Mouse (Mus musculus) neural tube, embryonic 13.5 days (tissue): Measurements from ENCODE around the gene Spin1. TPM values are rescaled to one million over a fixed set of nuclear protein-coding genes. Genes with fewer than 3 reads are reported as not detected.

Experiments used
- ATAC-seq: fragments of 200-750 bp; cut with Nextera tagmentation; 2 replicates; pipeline ENCODE4 v1.8.0; 2017; ENCODE audit warnings: low read depth, mild to moderate bottlenecking, moderate TSS enrichment, moderate library complexity
- H3K27ac ChIP-seq: fragments of 300-500 bp; sonication (generic); replicated peaks from 2 replicates; pipeline ENCODE4 v1.5.1; 2015; ENCODE audit warnings: moderate library complexity, mild to moderate bottlenecking, inconsistent platforms
- H3K27me3 ChIP-seq: fragments of 300-500 bp; sonication (generic); 2 replicates; pipeline ENCODE4 v1.6.1; 2015; ENCODE audit warnings: mild to moderate bottlenecking, inconsistent platforms
- H3K36me3 ChIP-seq: fragments of 300-500 bp; sonication (generic); 2 replicates; pipeline ENCODE4 v1.6.1; 2015; ENCODE audit warnings: mild to moderate bottlenecking, inconsistent platforms
- H3K4me1 ChIP-seq: fragments of 300-500 bp; sonication (generic); replicated peaks from 2 replicates; pipeline ENCODE4 v1.6.1; 2015; ENCODE audit warnings: inconsistent platforms
- H3K4me2 ChIP-seq: fragments of 300-500 bp; sonication (generic); 2 replicates; pipeline ENCODE4 v1.6.1; 2015; ENCODE audit warnings: inconsistent platforms, mild to moderate bottlenecking, moderate library complexity
- H3K4me3 ChIP-seq: fragments of 300-500 bp; sonication (generic); 2 replicates; pipeline ENCODE4 v1.5.1; 2015; ENCODE audit warnings: mild to moderate bottlenecking, inconsistent platforms
- H3K9ac ChIP-seq: fragments of 300-500 bp; sonication (generic); 2 replicates; pipeline ENCODE4 v1.6.1; 2015; ENCODE audit warnings: moderate library complexity, mild to moderate bottlenecking, inconsistent platforms
- H3K9me3 ChIP-seq: fragments of 300-500 bp; sonication (generic); 2 replicates; pipeline ENCODE4 v1.6.1; 2016; ENCODE audit warnings: inconsistent platforms
- WGBS: fragments of 180-500 bp; shearing (Covaris S2); methylation state at CpG from one replicate; pipeline ENCODE4 v1.1.7; 2015; 5-methylcytosine and 5-hydroxymethylcytosine counted together
- polyA plus RNA-seq: library from polyadenylated mRNA; unstranded; fragments of >200 nt; fragmentation: Nextera tagmentation; extraction: Ambion mirVana; gene quantifications from 2 replicates; pipeline ENCODE4 v1.2.1, GENCODE M21; 2015

Spin1 gene
- polyA plus RNA-seq, 1 experiment from 2014 or later = 121 TPM

DNA sequence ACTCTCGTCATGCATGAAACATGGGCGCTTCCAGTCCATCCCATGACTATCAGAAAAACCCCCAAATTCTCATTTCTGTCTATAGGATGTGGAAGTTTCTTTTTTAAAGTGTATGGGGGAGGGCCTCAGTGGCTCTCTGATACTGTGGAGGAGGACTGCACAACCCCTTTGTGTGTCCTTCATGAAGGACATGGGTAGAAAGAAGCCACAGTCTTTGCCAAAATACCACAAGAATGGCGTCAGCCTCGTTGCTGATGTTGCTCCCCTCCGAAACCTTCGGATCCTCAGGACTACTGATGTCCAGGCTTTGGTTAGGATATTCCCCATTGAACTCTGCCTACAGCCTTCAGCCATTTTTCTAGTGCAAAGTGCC lies 55.3 kb downstream of the Spin1 start:
- H3K27me3 ChIP-seq = no peaks in the 10 kb centered on the region
- no peak overlapping the region for H3K4me2 ChIP-seq
- H3K36me3 ChIP-seq = peaks cover 48% of the 10 kb centered on the region
- H3K9me3 ChIP-seq = no peaks in the 10 kb centered on the region
- H3K4me3 ChIP-seq = no peak overlapping the region
- no peaks in the 10 kb centered on the region for H3K4me1 ChIP-seq
- no peak for ATAC-seq
- WGBS = 95% methylated on average over 6 of the region's 6 CpGs
- no peak overlapping the region for H3K27ac ChIP-seq
- no peak overlapping the region for H3K9ac ChIP-seq

GRCm38 (mm10) chr13:51157291-51157690 lies 56.6 kb downstream of the Spin1 start:
- no peaks in the 10 kb centered on the region for H3K9me3 ChIP-seq
- H3K4me2 ChIP-seq = no peak overlapping the region
- ATAC-seq = no peak
- H3K27me3 ChIP-seq = no peaks in the 10 kb centered on the region
- H3K4me3 ChIP-seq = no peak overlapping the region
- H3K36me3 ChIP-seq = peaks cover 48% of the 10 kb centered on the region
- H3K4me1 ChIP-seq = no peaks in the 10 kb centered on the region
- H3K27ac ChIP-seq = no peak overlapping the region
- 83% methylated on average over 3 of the region's 3 CpGs for WGBS
- no peak overlapping the region for H3K9ac ChIP-seq

- Histone ChIP-seq H3K9me3 (no peaks in the 10 kb centered on the region), H3K27me3 (no peaks in the 10 kb centered on the region), H3K9ac (no peak overlapping the region), H3K4me1 (no peaks in the 10 kb centered on the region), H3K27ac (no peak overlapping the region), H3K4me3 (no peak overlapping the region), H3K36me3 (peaks cover 10% of the 10 kb centered on the region), H3K4me2 (no peak overlapping the region)
- WGBS = 91% methylated on average over 2 of the region's 2 CpGs
- no peak for ATAC-seq
These were observed 61.0 kb downstream of the Spin1 start for GRCm38 (mm10) chr13:51161672-51162071.

GRCm38 (mm10) chr13:51162246-51162645 lies 61.6 kb downstream of the Spin1 start:
- no peak overlapping the region for H3K27ac ChIP-seq
- ATAC-seq = no peak
- H3K4me2 ChIP-seq = no peak overlapping the region
- 84% methylated on average over 6 of the region's 6 CpGs for WGBS
- H3K36me3 ChIP-seq = peaks cover 9% of the 10 kb centered on the region
- H3K4me3 ChIP-seq = no peak overlapping the region
- no peak overlapping the region for H3K9ac ChIP-seq
- no peaks in the 10 kb centered on the region for H3K9me3 ChIP-seq
- H3K4me1 ChIP-seq = no peaks in the 10 kb centered on the region
- no peaks in the 10 kb centered on the region for H3K27me3 ChIP-seq

- H3K4me2 ChIP-seq = no peak overlapping the region
- H3K4me3 ChIP-seq = no peak overlapping the region
- peaks cover 16% of the 10 kb centered on the region for H3K4me1 ChIP-seq
- H3K9ac ChIP-seq = no peak overlapping the region
- H3K27me3 ChIP-seq = peaks cover 23% of the 10 kb centered on the region
- no peaks in the 10 kb centered on the region for H3K36me3 ChIP-seq
- no peak for ATAC-seq
- H3K9me3 ChIP-seq = no peaks in the 10 kb centered on the region
- H3K27ac ChIP-seq = no peak overlapping the region
- WGBS = 72% methylated on average over 11 of the region's 11 CpGs
These were observed 66.0 kb downstream of the Spin1 start for GRCm38 (mm10) chr13:51166711-51167110.

- ATAC-seq = peak; percentile 5; the same call in 1 of the 2 replicates
- Histone ChIP-seq H3K36me3 (no peaks in the 10 kb centered on the region), H3K4me1 (peaks cover 18% of the 10 kb centered on the region), H3K4me2 (peak overlapping the region; percentile 99), H3K27me3 (peaks cover 40% of the 10 kb centered on the region), H3K9me3 (no peaks in the 10 kb centered on the region), H3K27ac (no peak overlapping the region), H3K4me3 (peak overlapping the region; percentile 46), H3K9ac (0 out of 2 replicates have a peak overlapping the region, but pooled peaks have one; percentile 61)
- WGBS = 34% methylated on average over 11 of the region's 11 CpGs
These were observed 69.5 kb downstream of the Spin1 start for GRCm38 (mm10) chr13:51170215-51170614.

DNA sequence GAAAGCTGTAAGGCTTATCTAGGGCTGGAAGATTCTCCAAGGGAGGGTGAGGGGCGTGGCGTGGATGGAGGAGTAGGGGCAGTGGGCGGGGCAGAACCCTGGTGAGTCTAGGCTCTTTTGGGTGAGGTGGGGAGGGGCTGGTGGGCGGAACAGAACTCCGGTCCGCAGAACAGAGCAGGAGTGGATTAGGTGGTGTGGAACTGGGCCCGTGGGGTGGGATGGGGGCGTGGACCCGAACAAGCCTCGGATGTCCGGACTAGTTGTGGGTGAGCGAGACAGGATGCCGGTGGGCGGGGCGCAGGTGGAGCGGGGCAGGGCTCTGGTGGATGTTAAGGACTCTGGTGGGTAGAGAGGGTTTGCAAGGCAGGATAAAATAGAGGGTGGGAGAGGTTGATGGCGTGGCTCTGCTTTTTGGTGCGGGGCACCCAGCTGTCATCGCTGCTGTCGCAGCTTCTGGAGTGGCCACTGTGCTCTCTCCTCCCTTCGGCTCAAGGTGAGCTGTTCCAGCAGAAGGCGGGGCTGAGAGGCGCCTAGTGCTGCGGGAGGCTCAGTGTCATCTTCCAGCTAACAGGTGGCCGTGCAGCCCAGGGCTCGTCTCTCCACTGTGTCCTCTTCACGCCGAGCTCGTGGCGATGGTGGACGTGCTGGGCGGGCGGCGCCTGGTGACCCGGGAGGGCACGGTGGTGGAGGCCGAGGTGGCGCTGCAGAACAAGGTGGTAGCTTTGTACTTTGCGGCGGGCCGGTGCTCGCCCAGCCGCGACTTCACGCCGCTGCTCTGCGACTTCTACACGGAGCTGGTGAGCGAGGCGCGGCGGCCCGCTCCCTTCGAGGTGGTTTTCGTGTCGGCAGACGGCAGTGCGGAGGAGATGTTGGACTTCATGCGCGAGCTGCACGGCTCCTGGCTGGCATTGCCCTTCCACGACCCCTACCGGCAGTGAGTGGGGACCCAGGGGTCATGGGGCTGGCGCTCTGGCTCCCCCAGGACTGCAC lies 70.3 kb downstream of the Spin1 start, which contains the start of gene Nxnl2:
Nxnl2 (plus strand) TSS at position 332 of the 990 bp plus-strand sequence.
- ATAC-seq = peak; percentile 67
- H3K4me1 ChIP-seq = peaks cover 18% of the 10 kb centered on the region
- peaks cover 40% of the 10 kb centered on the region for H3K27me3 ChIP-seq
- H3K9me3 ChIP-seq = no peaks in the 10 kb centered on the region
- peak within 1 kb of the TSS; percentile 46 for H3K4me3 ChIP-seq
- under 1% methylated on average over 62 of the region's 64 CpGs for WGBS
- peak within 1 kb of the TSS; percentile 99 for H3K4me2 ChIP-seq
- H3K36me3 ChIP-seq = no peaks in the 10 kb centered on the region
- H3K9ac ChIP-seq = peak within 1 kb of the TSS; percentile 61
- H3K27ac ChIP-seq = no peak within 1 kb of the TSS

GRCm38 (mm10) chr13:51172601-51173000 lies 71.9 kb downstream of the Spin1 start:
- Histone ChIP-seq H3K4me2 (no peak overlapping the region), H3K9ac (no peak overlapping the region), H3K27ac (no peak overlapping the region), H3K4me1 (peaks cover 18% of the 10 kb centered on the region), H3K9me3 (no peaks in the 10 kb centered on the region), H3K36me3 (no peaks in the 10 kb centered on the region), H3K4me3 (no peak overlapping the region), H3K27me3 (peaks cover 40% of the 10 kb centered on the region)
- no peak for ATAC-seq
- 63% methylated on average over 7 of the region's 7 CpGs for WGBS

- no peak overlapping the region for H3K4me2 ChIP-seq
- no peak overlapping the region for H3K9ac ChIP-seq
- ATAC-seq = no peak
- no peak overlapping the region for H3K27ac ChIP-seq
- H3K4me1 ChIP-seq = no peaks in the 10 kb centered on the region
- no peaks in the 10 kb centered on the region for H3K9me3 ChIP-seq
- 85% methylated on average over 10 of the region's 10 CpGs for WGBS
- no peaks in the 10 kb centered on the region for H3K27me3 ChIP-seq
- no peaks in the 10 kb centered on the region for H3K36me3 ChIP-seq
- no peak overlapping the region for H3K4me3 ChIP-seq
These were observed 78.3 kb downstream of the Spin1 start for GRCm38 (mm10) chr13:51178932-51179331.

DNA sequence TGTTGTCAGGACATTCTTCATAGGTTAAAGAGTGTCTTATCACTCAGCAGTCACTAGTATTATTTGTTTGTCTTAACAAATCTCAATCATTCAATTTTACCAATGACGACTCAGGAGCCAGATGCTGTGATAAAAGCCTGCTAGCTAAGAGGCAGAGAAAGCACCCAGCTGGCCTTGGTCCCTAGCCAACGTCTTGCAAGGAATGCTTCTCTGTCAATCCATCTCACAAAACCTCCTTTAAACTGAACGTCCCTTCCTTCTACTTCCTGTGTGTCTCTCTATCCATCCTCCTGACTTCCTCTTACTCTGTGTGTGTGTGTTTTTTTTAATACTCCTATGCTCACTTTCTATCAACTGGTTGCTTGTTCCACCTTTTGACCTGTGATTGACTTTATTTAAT lies 78.7 kb downstream of the Spin1 start:
- H3K4me3 ChIP-seq = no peak overlapping the region
- H3K4me1 ChIP-seq = no peaks in the 10 kb centered on the region
- no peak overlapping the region for H3K27ac ChIP-seq
- H3K9ac ChIP-seq = no peak overlapping the region
- WGBS = 71% methylated on average over 3 of the region's 3 CpGs
- no peak for ATAC-seq
- no peaks in the 10 kb centered on the region for H3K9me3 ChIP-seq
- no peaks in the 10 kb centered on the region for H3K27me3 ChIP-seq
- H3K36me3 ChIP-seq = no peaks in the 10 kb centered on the region
- no peak overlapping the region for H3K4me2 ChIP-seq

DNA sequence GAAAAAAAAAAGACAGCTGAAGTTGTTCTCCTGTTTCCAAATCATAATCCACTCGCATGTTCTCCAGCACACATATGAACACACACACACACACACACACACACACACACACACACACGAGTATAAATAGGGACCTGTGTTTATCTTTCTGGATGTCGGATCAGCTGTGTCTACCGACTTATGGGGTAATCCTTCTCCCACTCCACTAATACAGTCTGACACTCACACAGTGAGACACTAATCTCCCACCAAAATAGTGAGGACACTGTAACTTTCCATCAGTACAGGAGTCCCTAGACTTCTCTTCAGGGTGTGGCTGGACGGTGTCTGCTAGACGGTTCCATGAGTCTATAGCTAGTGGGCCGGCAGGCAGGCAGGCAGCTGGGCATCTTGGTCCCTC lies 81.6 kb downstream of the Spin1 start:
- Histone ChIP-seq H3K27me3 (no peaks in the 10 kb centered on the region), H3K9me3 (no peaks in the 10 kb centered on the region), H3K4me3 (no peak overlapping the region), H3K4me2 (no peak overlapping the region), H3K36me3 (no peaks in the 10 kb centered on the region), H3K9ac (no peak overlapping the region), H3K4me1 (no peaks in the 10 kb centered on the region), H3K27ac (no peak overlapping the region)
- 92% methylated on average over 7 of the region's 7 CpGs for WGBS
- ATAC-seq = no peak

GRCm38 (mm10) chr13:51184896-51185295 lies 84.2 kb downstream of the Spin1 start:
- no peaks in the 10 kb centered on the region for H3K9me3 ChIP-seq
- no peaks in the 10 kb centered on the region for H3K4me1 ChIP-seq
- H3K9ac ChIP-seq = no peak overlapping the region
- no peak for ATAC-seq
- H3K27me3 ChIP-seq = no peaks in the 10 kb centered on the region
- no peak overlapping the region for H3K4me2 ChIP-seq
- H3K36me3 ChIP-seq = no peaks in the 10 kb centered on the region
- H3K4me3 ChIP-seq = no peak overlapping the region
- WGBS = 82% methylated on average over 3 of the region's 3 CpGs
- no peak overlapping the region for H3K27ac ChIP-seq
